Mouse (Mus musculus) MEL (cell line): ENCODE measurements around the gene Gm42715. TPM values are rescaled to one million over a fixed set of nuclear protein-coding genes. Genes with fewer than 3 reads are reported as not detected.

Source experiments
- DNase-seq: peaks from one replicate; pipeline ENCODE4 v3.0.0; 2011; ENCODE audit warnings: low read depth, low spot score
- H3K27ac ChIP-seq: 2 replicates; pipeline ENCODE4 v1.5.1; 2012; ENCODE audit warnings: low read depth, mild to moderate bottlenecking, control low read depth, low read length, moderate library complexity; ENCODE audit not compliant: control insufficient read depth
- H3K27me3 ChIP-seq, 2 experiments: fragments of 150-350 bp in 1 of 2; sonication (generic) in 1 of 2; 2 replicates each; pipeline ENCODE4 v1.6.1; 2012; ENCODE audit warnings: low read length in 2 of 2, mild to moderate bottlenecking in 2 of 2, improper control_type of control experiment in 1 of 2, moderate library complexity in 1 of 2; ENCODE audit not compliant: insufficient read depth in 2 of 2, control insufficient read depth in 1 of 2
- H3K36me3 ChIP-seq, 2 experiments: 2 replicates each; pipeline ENCODE4 v1.6.1; 2012 to 2014; ENCODE audit warnings: low read length in 2 of 2, improper control_type of control experiment in 1 of 2, inconsistent platforms in 1 of 2, mild to moderate bottlenecking in 1 of 2; ENCODE audit not compliant: insufficient read depth in 2 of 2, control insufficient read depth in 1 of 2
- H3K4me1 ChIP-seq, 2 experiments: fragments of 150-350 bp in 1 of 2; sonication (generic) in 1 of 2; 2 replicates each; pipeline ENCODE4 v1.6.1; 2012; ENCODE audit warnings: low read length in 2 of 2, improper control_type of control experiment in 1 of 2, mild to moderate bottlenecking in 1 of 2; ENCODE audit not compliant: insufficient read depth in 2 of 2, control insufficient read depth in 1 of 2
- H3K4me3 ChIP-seq, 2 experiments: fragments of 150-350 bp in 1 of 2; sonication (generic) in 1 of 2; 2 replicates each; pipeline ENCODE4 v1.5.1; 2012; ENCODE audit warnings: low read depth in 2 of 2, low read length in 2 of 2, mild to moderate bottlenecking in 2 of 2, moderate library complexity in 2 of 2, control low read depth in 1 of 2, improper control_type of control experiment in 1 of 2; ENCODE audit not compliant: control insufficient read depth in 1 of 2, insufficient read depth in 1 of 2
- H3K79me2 ChIP-seq: 2 replicates; pipeline ENCODE4 v1.6.1; 2012; ENCODE audit warnings: mild to moderate bottlenecking, low read length, moderate library complexity; ENCODE audit not compliant: control insufficient read depth, poor library complexity, insufficient read depth
- H3K9ac ChIP-seq: 2 replicates; pipeline ENCODE4 v1.6.1; 2012; ENCODE audit warnings: low read depth, mild to moderate bottlenecking, control low read depth, low read length, moderate library complexity; ENCODE audit not compliant: control insufficient read depth, poor library complexity, severe bottlenecking
- H3K9me3 ChIP-seq: fragments of 150-350 bp; sonication (generic); replicated peaks from 2 replicates; pipeline ENCODE4 v1.6.1; 2012; ENCODE audit warnings: mild to moderate bottlenecking, low read length, improper control_type of control experiment, moderate library complexity; ENCODE audit not compliant: insufficient read depth
- BHLHE40 ChIP-seq: IDR thresholded peaks from 2 replicates; pipeline ENCODE4 v1.6.1; 2012; ENCODE audit warnings: low read depth, mild to moderate bottlenecking, inconsistent platforms, low read length, improper control_type of control experiment, borderline replicate concordance
- E2F4 ChIP-seq: IDR thresholded peaks from 2 replicates; pipeline ENCODE4 v1.6.1; 2011; ENCODE audit warnings: low read depth, low read length, improper control_type of control experiment, borderline replicate concordance
- ELF1 ChIP-seq: IDR thresholded peaks from 2 replicates; pipeline ENCODE4 v1.6.1; 2014; ENCODE audit warnings: low read depth, mild to moderate bottlenecking, inconsistent platforms, low read length, improper control_type of control experiment, moderate library complexity
- GABPA ChIP-seq: IDR thresholded peaks from 2 replicates; pipeline ENCODE4 v1.6.1; 2012; ENCODE audit warnings: low read depth, mild to moderate bottlenecking, inconsistent platforms, low read length, improper control_type of control experiment, moderate library complexity
- JUND ChIP-seq: IDR thresholded peaks from 2 replicates; pipeline ENCODE4 v1.6.1; 2011; ENCODE audit warnings: low read depth, mild to moderate bottlenecking, improper control_type of control experiment, low read length
- KAT2A ChIP-seq: conservative IDR thresholded peaks from 2 replicates; pipeline ENCODE4 v1.6.1; 2012; ENCODE audit warnings: low read depth, low read length, improper control_type of control experiment, inconsistent platforms
- MAX ChIP-seq: IDR thresholded peaks from 2 replicates; pipeline ENCODE4 v1.6.1; 2011; ENCODE audit warnings: low read length, improper control_type of control experiment
- MAZ ChIP-seq: IDR thresholded peaks from 2 replicates; pipeline ENCODE4 v1.6.1; 2012; ENCODE audit warnings: low read depth, mild to moderate bottlenecking, inconsistent platforms, low read length, improper control_type of control experiment
- NELFE ChIP-seq: IDR thresholded peaks from 2 replicates; pipeline ENCODE4 v1.6.1; 2011; ENCODE audit warnings: low read depth, low read length, improper control_type of control experiment
- NRF1 ChIP-seq: IDR thresholded peaks from 2 replicates; pipeline ENCODE4 v1.6.1; 2014; ENCODE audit warnings: low read depth, mild to moderate bottlenecking, inconsistent platforms, low read length, improper control_type of control experiment, moderate library complexity; ENCODE audit not compliant: poor library complexity, insufficient read depth, severe bottlenecking
- POLR2AphosphoS2 ChIP-seq: IDR thresholded peaks from 2 replicates; pipeline ENCODE4 v1.6.1; 2011; ENCODE audit warnings: low read length, improper control_type of control experiment
- RAD21 ChIP-seq: IDR thresholded peaks from 2 replicates; pipeline ENCODE4 v1.6.1; 2011; ENCODE audit warnings: mild to moderate bottlenecking, low read depth, low read length, improper control_type of control experiment
- SMC3 ChIP-seq: IDR thresholded peaks from 2 replicates; pipeline ENCODE4 v1.6.1; 2011; ENCODE audit warnings: low read depth, low read length, improper control_type of control experiment
- TAL1 ChIP-seq: IDR thresholded peaks from 2 replicates; pipeline ENCODE4 v1.6.1; 2012; ENCODE audit warnings: mild to moderate bottlenecking, inconsistent platforms, low read length, moderate library complexity, mixed read lengths
- TBP ChIP-seq: IDR thresholded peaks from 2 replicates; pipeline ENCODE4 v1.8.0; 2011; ENCODE audit warnings: low read depth, low read length, improper control_type of control experiment
- TCF12 ChIP-seq: IDR thresholded peaks from 2 replicates; pipeline ENCODE4 v1.6.1; 2014; ENCODE audit warnings: low read depth, mild to moderate bottlenecking, inconsistent platforms, low read length, improper control_type of control experiment, moderate library complexity
- UBTF ChIP-seq: IDR thresholded peaks from 2 replicates; pipeline ENCODE4 v1.6.1; 2012; ENCODE audit warnings: low read depth, mild to moderate bottlenecking, inconsistent platforms, low read length, improper control_type of control experiment, moderate library complexity, borderline replicate concordance; ENCODE audit not compliant: insufficient read depth
- USF1 ChIP-seq: IDR thresholded peaks from 2 replicates; pipeline ENCODE4 v1.6.1; 2014; ENCODE audit warnings: low read depth, mild to moderate bottlenecking, inconsistent platforms, low read length, improper control_type of control experiment, moderate library complexity
- polyA plus RNA-seq, 2 experiments: library from polyadenylated mRNA; stranded (reverse) in 1 of 2; unstranded in 1 of 2; fragments of >175 nt in 1 of 2; fragments of >200 nt in 1 of 2; gene quantifications; 2 replicates each; pipeline versions ENCODE4 v1.2.1 to v1.2.4; 2012; ENCODE audit warnings: low replicate concordance in 2 of 2, low read depth in 1 of 2; ENCODE audit not compliant: insufficient read length in 2 of 2, insufficient read depth in 1 of 2, missing spikeins in 1 of 2
- total RNA-seq: library from RNA; depleted of rRNA; stranded (reverse); fragments of 300-350 nt; gene quantifications from 2 replicates; pipeline ENCODE4 v1.2.3, GENCODE M21; 2012

Gm42715 gene
- total and polyA plus RNA-seq, 3 experiments = 9.0 to 25.4 TPM; not detected in 1

DNA sequence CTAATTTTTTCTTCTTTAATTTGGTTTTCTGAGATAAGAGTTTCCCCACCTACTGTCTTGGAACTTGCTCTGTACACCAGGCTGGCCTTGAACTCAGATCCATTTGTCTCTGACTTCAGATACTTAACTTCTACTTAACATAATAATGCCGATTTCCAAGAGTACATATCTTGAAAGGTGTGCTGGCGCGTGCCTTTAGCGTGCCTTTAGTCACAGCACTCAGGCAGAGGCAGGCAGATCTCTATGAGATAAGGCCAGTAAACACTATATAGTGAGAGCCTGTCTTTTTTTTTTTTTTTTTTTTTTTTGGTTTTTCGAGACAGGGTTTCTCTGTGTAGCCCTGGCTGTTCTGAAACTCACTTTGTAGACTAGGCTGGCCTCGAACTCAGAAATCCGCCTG, 3.0 kb upstream of the Gm42715 start:
- no peak overlapping the region for H3K27ac ChIP-seq
- H3K9ac ChIP-seq = no peak overlapping the region
- H3K27me3 ChIP-seq = no peaks in the 10 kb centered on the region
- peaks cover 35% of the 10 kb centered on the region for H3K79me2 ChIP-seq
- DNase-seq = no peak
- H3K4me1 ChIP-seq = peaks cover 3 to 9% of the 10 kb centered on the region in 2 experiments; a peak in 2 of 4 replicates
- no peak overlapping the region for H3K4me3 ChIP-seq
- peaks cover 22 to 32% of the 10 kb centered on the region in 2 experiments for H3K36me3 ChIP-seq
- H3K9me3 ChIP-seq = no peaks in the 10 kb centered on the region
- TF ChIP-seq RAD21 (no peak), NELFE (no peak), BHLHE40 (no peak), SMC3 (no peak), USF1 (no peak), MAX (no peak), JUND (no peak), TCF12 (no peak), KAT2A (no peak), GABPA (no peak), POLR2AphosphoS2 (no peak), TAL1 (no peak), NRF1 (no peak), ELF1 (no peak), MAZ (no peak)

DNA sequence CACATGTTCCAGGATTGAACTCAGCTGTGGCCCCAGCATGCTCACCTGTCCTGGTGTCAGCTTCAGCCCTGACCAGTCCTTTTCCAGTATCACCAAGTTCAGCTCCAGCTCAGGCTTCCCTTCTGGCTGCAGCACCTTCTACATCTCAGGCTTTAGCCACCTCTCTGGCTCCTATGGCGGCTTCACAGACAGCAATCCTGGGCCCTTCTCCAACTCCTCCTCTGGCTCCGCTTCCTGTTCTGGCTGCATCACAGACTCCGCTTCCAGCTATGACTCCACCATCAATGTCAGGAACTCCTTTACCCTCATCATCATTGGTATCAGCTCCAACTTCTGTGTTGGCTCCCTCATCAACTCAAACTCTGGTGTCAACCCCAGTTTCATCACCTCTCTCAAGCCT, 22.3 kb downstream of the Gm42715 start:
- H3K4me3 ChIP-seq = no peak overlapping the region
- TF ChIP-seq ELF1 (no peak), E2F4 (no peak), NELFE (no peak), UBTF (no peak), TBP (no peak), MAZ (no peak)
- H3K79me2 ChIP-seq = peaks cover 4% of the 10 kb centered on the region; the same call in 1 of the 2 replicates
- H3K36me3 ChIP-seq = peaks cover 0 to 52% of the 10 kb centered on the region in 2 experiments; a peak in 3 of 4 replicates
- H3K9ac ChIP-seq = no peak overlapping the region
- H3K9me3 ChIP-seq = no peaks in the 10 kb centered on the region
- DNase-seq = no peak
- no peak overlapping the region for H3K27ac ChIP-seq
- no peaks in the 10 kb centered on the region for H3K4me1 ChIP-seq
- H3K27me3 ChIP-seq = no peaks in the 10 kb centered on the region
